22 mouse cellular contexts compared by ENCODE assay signal in genomic region chr1:131042263-131042662, GRCm38 (mm10). TPM values are rescaled to one million over a fixed set of nuclear protein-coding genes. Genes with fewer than 3 reads are reported as not detected.
"Had no signal": no experiment of that assay in that cellular context is flagged by ENCODE, and none has a peak within 500 bp of the region (broad histone marks: within the 10 kb centered on the region; RNA-seq: fewer than 3 reads in every experiment).

No protein-coding gene starts in this region.

- H3K4me1 ChIP-seq: liver, embryonic 15.5 days; lung, embryonic 15.5 days; midbrain, embryonic 13.5 days; neural tube, embryonic 12.5 days; stomach, embryonic 15.5 days had no signal

- DNase-seq: liver, postnatal 0 days; lung, adult 2 months; lung, postnatal 14 days; lung, postnatal 36 days; right cerebral cortex, postnatal 14 days; thymus, adult 2 months; thymus, postnatal 25 days; thymus, postnatal 4 days had no signal

- H3K4me3 ChIP-seq: liver, embryonic 15.5 days; lung, embryonic 15.5 days; midbrain, embryonic 13.5 days; neural tube, embryonic 12.5 days; stomach, embryonic 15.5 days had no signal

- H3K4me2 ChIP-seq: liver, embryonic 15.5 days; lung, embryonic 15.5 days; midbrain, embryonic 13.5 days; neural tube, embryonic 12.5 days; stomach, embryonic 15.5 days had no signal

- H3K9ac ChIP-seq: liver, embryonic 15.5 days; liver, postnatal 0 days; lung, embryonic 15.5 days; midbrain, embryonic 13.5 days; neural tube, embryonic 12.5 days; stomach, embryonic 15.5 days had no signal

- H3K27ac ChIP-seq: liver, embryonic 15.5 days; lung, embryonic 15.5 days; macrophage; midbrain, embryonic 13.5 days; neural tube, embryonic 12.5 days; stomach, embryonic 15.5 days; stomach, postnatal 0 days had no signal

- H3K36me3 ChIP-seq: liver, embryonic 15.5 days; lung, embryonic 15.5 days; midbrain, embryonic 13.5 days; neural tube, embryonic 12.5 days; stomach, embryonic 15.5 days had no signal

- H3K27me3 ChIP-seq: liver, embryonic 15.5 days; lung, embryonic 15.5 days; midbrain, embryonic 13.5 days; neural tube, embryonic 12.5 days; stomach, embryonic 15.5 days had no signal

- H3K9me3 ChIP-seq: liver, embryonic 15.5 days; lung, embryonic 15.5 days; neural tube, embryonic 12.5 days; stomach, embryonic 15.5 days had no signal

- ATAC-seq: liver, postnatal 0 days; lung, postnatal 0 days; midbrain, embryonic 13.5 days; midbrain, embryonic 16.5 days had no signal

RNA-seq across cellular contexts. Expression of gene Il10, which starts 22.6 kb away (rescaled TPM):
- total RNA-seq: megakaryocyte progenitor cell, adult 5-6 weeks; monocyte, adult 5-6 weeks; neutrophil, adult 5-6 weeks had no signal
- polyA plus RNA-seq: liver, embryonic 15.5 days; lung, adult 2 months; lung, postnatal 0 days; midbrain, embryonic 13.5 days; midbrain, embryonic 16.5 days; neural tube, embryonic 12.5 days; neural tube, embryonic 14.5 days; stomach, embryonic 15.5 days; stomach, postnatal 0 days; testis, adult 2 months had no signal
